Mouse (Mus musculus) layer of hippocampus, adult 11-12 months (tissue): ENCODE data around the gene Atp2b4.

Experiments used
- DNase-seq: peaks from one replicate; pipeline ENCODE4 v3.0.0; 2022; ENCODE audit warnings: low spot score

Atp2b4 gene

GRCm38 (mm10) chr1:133800948-133801393 is at the start of gene Atp2b4:
Atp2b4 (minus strand) TSS chr1:133801041.
- peak; percentile 94 for DNase-seq

DNA sequence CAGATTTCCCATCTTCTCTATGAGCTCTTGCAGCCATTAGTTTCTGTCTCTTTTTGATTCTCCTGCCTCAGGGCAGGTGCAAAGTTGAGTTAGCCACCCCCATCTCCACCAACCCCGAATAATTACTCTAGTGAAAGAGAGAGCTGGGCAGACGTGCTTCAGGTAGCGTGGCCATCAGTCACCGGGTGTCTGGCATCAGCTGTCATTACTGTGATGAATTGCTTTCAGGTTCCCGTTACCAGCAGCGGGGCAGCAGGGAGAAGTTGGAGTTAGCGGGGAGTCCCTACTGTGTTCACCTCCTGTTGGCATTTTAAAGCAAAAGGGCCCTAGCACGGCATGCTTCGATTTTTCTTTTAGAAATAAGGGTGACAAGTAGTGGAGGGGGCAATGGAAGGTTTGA is 43.9 kb upstream of the Atp2b4 start:
- DNase-seq = no peak

- DNase-seq = no peak
Measured at GRCm38 (mm10) chr1:133843900-133844299, 43.1 kb upstream of the Atp2b4 start.

DNA sequence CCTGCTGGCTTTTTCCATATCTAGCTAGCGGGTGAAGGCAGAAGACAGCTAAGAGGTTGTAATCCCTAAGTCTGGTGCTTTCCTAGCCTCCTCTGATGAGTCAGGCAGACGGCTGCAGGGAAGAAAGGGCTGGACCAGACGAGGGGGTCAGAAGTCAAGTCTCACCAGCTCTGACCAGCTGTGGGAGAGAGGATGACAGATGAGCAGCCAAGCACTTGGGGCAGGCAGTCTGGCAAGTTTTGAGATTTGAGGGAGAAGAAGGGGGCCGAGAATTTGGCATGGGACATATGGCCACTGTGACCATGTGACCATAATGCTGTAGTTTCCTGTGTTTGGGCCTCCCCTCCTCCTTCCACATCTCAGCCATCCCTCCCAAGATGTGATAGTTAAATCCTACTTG is 42.5 kb upstream of the Atp2b4 start:
- no peak for DNase-seq

DNA sequence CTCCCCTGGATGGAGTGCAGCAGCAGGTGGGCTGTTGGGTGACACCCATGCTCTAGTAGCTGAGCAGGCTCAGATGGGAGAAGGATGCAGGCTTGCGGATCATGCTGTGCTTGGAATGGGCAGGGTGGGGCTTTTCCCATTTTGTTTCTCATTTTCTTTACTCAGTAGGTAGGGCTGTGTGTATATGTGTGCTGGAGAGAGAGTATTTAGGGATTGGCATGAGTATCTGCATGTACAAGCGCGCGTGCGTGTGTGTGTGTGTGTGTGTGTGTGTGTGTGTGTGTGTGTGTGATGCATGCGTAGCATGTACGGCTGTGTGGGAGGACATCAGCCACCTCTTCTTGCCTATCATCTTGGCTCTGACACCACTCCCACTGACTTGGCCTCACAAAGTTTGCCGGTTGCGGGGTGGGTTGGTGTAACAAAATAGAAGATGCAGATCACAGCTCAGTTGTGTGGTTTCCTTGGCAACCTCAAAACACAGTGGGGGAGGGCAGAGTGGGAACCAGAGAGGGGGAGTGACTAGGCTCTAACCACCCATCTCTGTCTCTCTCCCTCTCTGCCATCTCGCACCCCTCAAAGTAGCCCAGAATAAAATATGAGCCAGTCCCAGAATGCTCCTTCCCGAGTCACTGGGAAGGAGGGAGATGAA is 41.4 kb upstream of the Atp2b4 start:
- peak; percentile 53 for DNase-seq

GRCm38 (mm10) chr1:133841171-133841926 is 40.5 kb upstream of the Atp2b4 start:
- no peak for DNase-seq

GRCm38 (mm10) chr1:133840530-133840929 is 39.7 kb upstream of the Atp2b4 start:
- DNase-seq = no peak

DNA sequence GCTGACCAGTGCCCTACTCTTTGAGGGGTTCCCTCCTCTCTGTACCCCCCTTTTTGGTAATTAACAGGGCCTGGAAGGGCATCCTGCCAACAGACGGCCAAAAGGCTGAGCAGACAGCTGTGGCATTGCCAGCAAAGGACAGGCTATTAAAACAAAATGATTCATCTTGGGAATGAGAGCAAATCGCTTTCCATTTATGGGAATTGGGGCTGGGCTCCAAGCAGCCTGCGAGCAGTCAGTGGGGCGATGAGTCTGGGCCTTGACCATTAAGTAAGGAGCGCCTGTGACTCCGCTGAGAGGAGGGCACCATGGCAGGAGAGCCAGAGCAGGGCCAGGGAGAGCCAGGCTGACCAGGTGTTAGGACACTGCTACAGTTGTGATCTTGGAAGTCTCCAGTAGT is 33.5 kb upstream of the Atp2b4 start:
- no peak for DNase-seq

- no peak for DNase-seq
Measured at GRCm38 (mm10) chr1:133832781-133833180, 31.9 kb upstream of the Atp2b4 start.

DNA sequence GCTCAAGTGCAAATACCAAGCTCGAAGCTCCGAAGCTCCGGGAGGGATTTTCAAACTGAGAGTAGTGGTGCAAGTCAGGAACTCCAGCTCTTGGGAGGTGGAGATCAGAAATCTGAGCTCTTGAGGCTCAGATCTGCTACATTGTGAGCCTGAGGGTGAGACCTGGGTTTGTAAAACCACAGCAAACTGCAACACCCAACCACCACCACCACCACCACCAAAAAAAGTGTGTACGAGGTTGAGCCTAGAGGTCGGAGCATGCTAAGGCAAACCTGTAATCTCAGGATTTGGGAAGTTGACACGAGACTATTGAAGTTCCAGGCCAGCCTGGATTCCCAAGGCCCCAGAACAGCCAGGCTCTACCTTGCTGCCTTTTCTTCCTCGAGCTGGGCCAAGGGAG is 25.4 kb upstream of the Atp2b4 start:
- no peak for DNase-seq

DNA sequence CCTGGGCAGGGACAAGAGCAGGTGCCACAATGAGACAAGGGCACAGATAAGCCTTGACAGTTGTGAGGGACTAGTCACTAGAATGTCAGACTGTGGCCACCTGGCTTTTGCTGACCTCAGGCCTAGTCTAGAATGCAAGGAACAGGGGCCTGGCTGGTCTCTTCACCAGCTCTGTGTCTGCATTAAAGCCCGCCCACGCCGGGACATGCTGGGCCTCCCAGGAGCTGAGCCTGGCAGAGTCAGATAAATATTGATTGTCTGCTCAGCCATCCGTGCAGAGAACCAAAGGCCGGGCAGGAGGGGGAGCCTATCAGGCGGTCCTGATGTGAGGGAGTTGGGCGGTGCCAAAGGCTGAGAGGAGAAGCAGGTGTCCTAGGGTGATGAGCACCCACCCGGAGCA is 24.7 kb upstream of the Atp2b4 start:
- no peak for DNase-seq

DNA sequence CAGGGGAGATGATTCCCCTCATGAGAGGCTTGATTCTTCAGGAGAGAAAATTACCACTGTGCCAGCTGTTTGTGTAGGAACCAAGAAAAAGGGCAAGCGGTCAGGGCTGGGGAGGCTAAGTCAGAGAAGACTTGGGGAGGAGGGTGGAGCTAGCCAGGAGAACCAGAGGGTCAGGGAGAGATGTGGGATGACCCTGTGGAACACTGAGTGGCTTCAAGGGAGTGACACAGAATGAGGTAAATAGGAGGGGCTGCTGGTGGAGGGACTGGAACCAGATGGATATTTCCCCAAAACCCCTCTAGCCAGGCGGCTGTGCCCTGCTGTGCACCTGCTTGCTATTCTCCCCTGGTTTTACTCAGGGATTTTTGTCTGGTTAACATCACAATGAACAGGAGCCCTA is 24.3 kb upstream of the Atp2b4 start:
- no peak for DNase-seq

DNA sequence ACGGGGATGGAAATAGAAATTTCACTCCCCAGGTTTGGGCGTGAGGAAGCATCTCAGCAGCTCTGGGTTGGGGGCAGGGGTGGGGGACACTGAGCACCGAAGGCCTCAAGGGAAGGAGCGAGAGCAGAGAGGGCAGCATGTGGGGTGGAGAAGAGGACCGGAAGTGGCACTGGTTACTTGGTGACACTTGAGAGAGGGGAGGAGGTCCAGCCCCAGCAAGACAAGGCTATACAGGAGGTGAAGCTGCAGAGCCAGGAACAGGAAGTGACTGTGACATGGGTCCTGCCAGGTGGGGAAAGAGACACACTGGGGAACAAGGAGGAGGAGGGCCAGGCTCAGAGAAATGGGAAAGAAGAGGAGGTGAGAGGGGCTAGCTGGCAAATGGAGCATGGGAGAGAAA is 20.3 kb upstream of the Atp2b4 start:
- DNase-seq = no peak

DNA sequence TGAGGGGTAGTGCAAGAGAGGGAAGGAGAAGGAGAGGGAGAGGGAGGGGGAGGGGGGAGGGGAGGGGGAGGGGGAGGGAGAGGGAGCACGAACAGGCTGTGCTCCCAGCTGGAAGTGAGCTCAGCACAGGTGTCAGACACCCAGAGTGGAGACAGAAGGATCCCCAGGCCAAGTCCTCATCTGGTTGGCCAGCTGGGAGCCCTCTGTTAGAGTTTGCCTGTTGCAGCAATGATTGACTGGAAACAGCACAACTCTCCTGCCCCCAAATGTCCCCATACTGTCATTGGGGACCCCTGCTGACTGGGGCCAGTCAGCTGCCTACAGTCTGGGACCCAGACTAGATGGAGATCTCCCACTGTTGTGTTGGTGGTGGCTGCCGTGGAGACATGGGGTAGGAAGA is 19.3 kb upstream of the Atp2b4 start:
- no peak for DNase-seq

DNA sequence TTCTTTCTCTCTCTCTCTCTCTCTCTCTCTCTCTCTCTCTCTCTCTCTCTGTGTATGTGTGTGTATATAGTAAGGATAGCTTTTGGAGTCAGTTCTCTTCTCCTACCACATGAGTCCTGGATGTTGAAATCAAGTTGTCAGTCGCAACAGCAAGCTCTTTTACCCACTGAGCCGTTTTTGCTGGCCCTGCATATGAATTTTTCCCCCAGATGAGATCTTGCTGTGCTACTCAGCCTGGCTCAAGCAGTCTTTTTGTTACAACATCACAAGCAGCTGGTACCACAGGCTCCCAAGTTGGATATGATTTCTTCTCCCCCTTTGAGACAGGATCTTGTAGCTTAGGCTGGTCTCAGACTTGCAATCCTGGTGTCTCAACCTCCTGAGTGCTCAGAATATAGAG is 17.7 kb upstream of the Atp2b4 start:
- DNase-seq = no peak

GRCm38 (mm10) chr1:133815747-133816491 is 15.1 kb upstream of the Atp2b4 start:
- DNase-seq = no peak

- no peak for DNase-seq
Measured at GRCm38 (mm10) chr1:133809376-133809775, 8.5 kb upstream of the Atp2b4 start.

GRCm38 (mm10) chr1:133808020-133808419 is 7.2 kb upstream of the Atp2b4 start:
- no peak for DNase-seq

DNA sequence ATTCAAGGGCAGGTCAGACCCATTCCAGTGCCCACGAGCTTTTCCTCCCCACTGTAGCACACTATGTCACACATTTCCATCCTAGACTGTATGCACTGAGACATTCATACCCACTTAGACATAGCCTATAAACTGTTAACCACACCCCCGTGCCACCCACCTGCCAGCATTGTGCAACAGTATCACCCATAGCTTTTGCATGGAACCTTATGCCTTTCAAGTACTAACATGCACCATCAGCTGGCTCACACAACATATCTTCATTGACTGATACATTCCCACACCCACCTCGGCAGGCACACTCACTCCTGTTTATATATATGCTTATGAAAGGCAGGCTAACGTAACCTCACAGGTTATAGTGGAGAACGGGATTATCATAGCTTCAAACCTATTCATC is 902 bp upstream of the Atp2b4 start:
- no peak for DNase-seq

- no peak for DNase-seq
Measured at GRCm38 (mm10) chr1:133800512-133800911, 329 bp downstream of the Atp2b4 start.

DNA sequence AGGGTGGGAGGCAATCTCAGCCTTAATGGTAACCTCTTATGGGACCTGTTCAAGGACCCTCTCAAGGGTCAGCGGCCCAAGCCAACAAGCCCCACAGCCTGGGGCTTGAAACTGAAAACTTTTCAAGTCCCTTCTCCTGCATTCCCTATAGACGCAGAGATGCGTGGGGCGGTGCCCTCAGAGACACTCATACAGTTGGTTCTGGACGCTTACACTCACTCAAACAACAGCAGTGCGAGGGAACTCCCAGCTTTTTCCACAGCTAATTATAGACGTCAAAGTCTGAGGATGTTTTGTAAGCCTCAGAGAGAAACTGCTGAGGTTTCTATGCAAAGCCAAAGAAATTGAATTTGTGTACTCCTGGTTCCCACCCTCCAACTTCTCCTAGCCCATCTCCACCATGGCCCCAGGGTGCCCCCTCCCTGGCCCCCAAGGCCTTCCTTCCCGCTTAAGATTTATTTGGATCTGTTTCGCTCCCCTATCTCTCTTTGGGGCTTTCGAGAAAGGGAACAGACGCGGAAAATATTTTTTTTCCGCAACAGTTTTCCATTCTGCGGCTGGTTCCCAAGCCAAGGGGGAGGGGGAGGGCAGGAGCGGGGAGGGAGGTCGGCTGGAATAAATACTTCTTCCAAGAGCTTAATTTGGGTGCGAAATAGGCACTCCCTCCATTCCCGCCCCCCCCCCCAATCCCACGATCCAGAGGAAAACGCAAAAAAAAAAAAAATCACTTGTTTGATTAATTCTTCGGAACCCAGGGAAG is 975 bp downstream of the Atp2b4 start:
- no peak for DNase-seq

DNA sequence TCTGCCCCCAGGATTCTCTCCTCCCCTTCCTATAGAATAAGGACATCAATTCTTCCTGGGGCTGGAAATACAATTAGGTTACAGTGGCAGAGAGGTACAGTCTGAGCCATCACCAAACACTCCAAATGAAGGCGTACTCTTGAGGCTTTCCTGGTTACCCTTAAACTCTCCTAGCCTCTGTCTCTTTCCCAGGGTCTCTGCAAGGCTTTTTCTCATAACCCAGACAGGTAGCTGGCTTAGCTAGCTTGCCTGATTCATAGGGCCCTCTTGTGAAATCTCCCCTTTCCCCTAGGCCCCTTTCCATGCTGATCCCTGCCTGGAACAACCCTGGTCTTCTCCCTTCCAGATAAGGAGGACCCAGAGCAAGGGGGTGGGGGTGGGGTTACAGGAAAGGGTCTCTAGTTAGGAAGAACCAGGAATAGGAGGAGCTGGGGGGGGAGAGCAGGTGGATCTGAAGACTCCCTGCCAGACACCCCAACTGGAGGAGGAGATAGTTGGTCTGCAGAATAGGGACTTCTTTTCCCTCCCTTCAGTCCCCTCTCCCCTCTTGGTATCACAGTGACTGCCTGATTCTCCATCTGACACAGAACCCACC is 1.9 kb downstream of the Atp2b4 start:
- no peak for DNase-seq
